Mouse (Mus musculus): Measurements from ENCODE around the gene Gabarapl1. TPM values are rescaled to one million over a fixed set of nuclear protein-coding genes. Genes with fewer than 3 reads are reported as not detected.

Gene Gabarapl1
- polyA plus RNA-seq, 1 experiment = 296 TPM

- H3K36me3 ChIP-seq (ENCODE audit: control insufficient read depth, insufficient read depth, low read length) = no peaks in the 10 kb centered on the region
- H3K4me1 ChIP-seq (ENCODE audit: control insufficient read depth, insufficient read depth, low read length) = no peaks in the 10 kb centered on the region
- H3K27me3 ChIP-seq (ENCODE audit: control insufficient read depth, insufficient read depth, low read length) = no peaks in the 10 kb centered on the region
- H3K27ac ChIP-seq (ENCODE audit: control insufficient read depth, insufficient read depth, low read depth, low read length) = 0 out of 2 replicates have a peak overlapping the region, but pooled peaks have one; percentile 29
- no peak overlapping the region for H3K4me3 ChIP-seq (ENCODE audit: control insufficient read depth, low read depth, low read length)
- TF ChIP-seq CTCF (IDR thresholded peaks at IDR 0.05; ENCODE audit: control insufficient read depth, insufficient read depth, insufficient replicate concordance, low read depth, low read length) = no peak
- no peak for TF ChIP-seq POLR2A (IDR thresholded peaks at IDR 0.05; ENCODE audit: control insufficient read depth, low read depth, low read length)
Measured at GRCm38 (mm10) chr6:129548009-129548408, 15.0 kb downstream of the Gabarapl1 start.

DNA sequence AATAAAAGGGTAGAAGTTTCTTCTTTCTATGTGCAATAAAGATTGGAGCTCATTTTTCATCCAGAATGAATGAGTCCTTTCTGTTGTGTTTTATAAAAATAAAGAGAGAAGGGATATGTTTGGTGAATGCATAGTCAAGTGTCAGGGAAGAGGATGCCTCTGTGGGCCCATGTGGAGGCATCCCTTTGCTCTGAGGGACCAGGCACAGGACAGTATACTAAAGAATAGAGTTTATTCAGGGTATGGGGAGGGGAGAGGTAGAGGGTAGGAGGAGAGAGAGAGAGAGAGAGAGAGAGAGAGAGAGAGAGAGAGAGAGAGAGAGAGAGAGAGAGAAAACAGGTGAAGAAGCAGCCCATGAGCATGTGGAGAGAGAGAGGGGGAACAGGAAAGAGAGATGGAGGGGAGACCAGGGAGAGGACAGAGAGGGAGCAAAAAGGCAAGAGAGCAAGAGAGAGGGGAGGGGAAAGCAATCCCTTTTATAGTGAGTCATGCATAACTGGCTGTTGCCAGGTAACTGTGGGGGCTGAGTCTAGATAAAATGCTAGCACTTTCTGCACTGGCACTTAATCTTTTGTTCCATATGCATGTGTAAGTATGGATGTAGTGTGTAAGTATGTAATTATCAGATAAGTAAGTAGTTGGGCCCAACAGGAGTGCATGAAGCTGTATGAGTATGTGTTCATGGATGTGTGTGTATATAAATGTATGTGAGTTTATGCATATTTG lies 24.5 kb downstream of the Gabarapl1 start:
- no peaks in the 10 kb centered on the region for H3K27me3 ChIP-seq (ENCODE audit: control insufficient read depth, insufficient read depth, low read length)
- TF ChIP-seq POLR2A (IDR thresholded peaks at IDR 0.05; ENCODE audit: control insufficient read depth, low read depth, low read length) (no peak), CTCF (IDR thresholded peaks at IDR 0.05; ENCODE audit: control insufficient read depth, insufficient read depth, insufficient replicate concordance, low read depth, low read length) (no peak)
- H3K27ac ChIP-seq (ENCODE audit: control insufficient read depth, insufficient read depth, low read depth, low read length) = no peak overlapping the region
- H3K4me3 ChIP-seq (ENCODE audit: control insufficient read depth, low read depth, low read length) = no peak overlapping the region
- no peaks in the 10 kb centered on the region for H3K36me3 ChIP-seq (ENCODE audit: control insufficient read depth, insufficient read depth, low read length)
- no peaks in the 10 kb centered on the region for H3K4me1 ChIP-seq (ENCODE audit: control insufficient read depth, insufficient read depth, low read length)

- no peaks in the 10 kb centered on the region for H3K36me3 ChIP-seq (ENCODE audit: control insufficient read depth, insufficient read depth, low read length)
- H3K4me1 ChIP-seq (ENCODE audit: control insufficient read depth, insufficient read depth, low read length) = no peaks in the 10 kb centered on the region
- no peaks in the 10 kb centered on the region for H3K27me3 ChIP-seq (ENCODE audit: control insufficient read depth, insufficient read depth, low read length)
- TF ChIP-seq CTCF (IDR thresholded peaks at IDR 0.05; ENCODE audit: control insufficient read depth, insufficient read depth, insufficient replicate concordance, low read depth, low read length) (peak; percentile 84; the same call in 1 of the 2 replicates), POLR2A (IDR thresholded peaks at IDR 0.05; ENCODE audit: control insufficient read depth, low read depth, low read length) (no peak)
- H3K27ac ChIP-seq (ENCODE audit: control insufficient read depth, insufficient read depth, low read depth, low read length) = no peak overlapping the region; the same call in 1 of the 2 replicates
- H3K4me3 ChIP-seq (ENCODE audit: control insufficient read depth, low read depth, low read length) = no peak overlapping the region
Measured at GRCm38 (mm10) chr6:129558946-129559640, 26.1 kb downstream of the Gabarapl1 start.

DNA sequence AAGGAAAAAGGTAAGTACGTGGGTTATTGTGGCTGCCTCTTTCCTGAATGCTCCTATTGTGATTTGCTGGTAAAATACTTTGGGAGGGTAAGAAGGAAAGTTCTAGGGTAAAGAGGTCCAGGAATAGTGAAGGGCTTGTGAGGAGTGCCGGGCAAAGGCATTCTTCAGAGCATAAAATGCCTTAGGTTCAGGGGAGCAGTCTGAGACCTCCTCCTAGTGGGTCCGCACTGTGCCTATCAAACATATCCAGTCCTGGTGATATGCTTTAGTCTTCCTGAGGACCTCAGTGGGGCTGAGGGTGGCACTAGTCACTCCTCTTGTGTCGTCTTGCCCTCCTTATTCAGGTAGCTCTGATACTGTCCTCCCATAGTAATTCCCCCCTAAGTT lies 26.7 kb downstream of the Gabarapl1 start:
- Histone ChIP-seq H3K4me1 (ENCODE audit: control insufficient read depth, insufficient read depth, low read length) (no peaks in the 10 kb centered on the region), H3K36me3 (ENCODE audit: control insufficient read depth, insufficient read depth, low read length) (no peaks in the 10 kb centered on the region), H3K27me3 (ENCODE audit: control insufficient read depth, insufficient read depth, low read length) (no peaks in the 10 kb centered on the region), H3K27ac (ENCODE audit: control insufficient read depth, insufficient read depth, low read depth, low read length) (no peak overlapping the region), H3K4me3 (ENCODE audit: control insufficient read depth, low read depth, low read length) (no peak overlapping the region)
- no peak for TF ChIP-seq POLR2A (IDR thresholded peaks at IDR 0.05; ENCODE audit: control insufficient read depth, low read depth, low read length)
- TF ChIP-seq CTCF (IDR thresholded peaks at IDR 0.05; ENCODE audit: control insufficient read depth, insufficient read depth, insufficient replicate concordance, low read depth, low read length) = no peak

GRCm38 (mm10) chr6:129565257-129565656 lies 32.3 kb downstream of the Gabarapl1 start:
- H3K27ac ChIP-seq (ENCODE audit: control insufficient read depth, insufficient read depth, low read depth, low read length) = no peak overlapping the region
- no peaks in the 10 kb centered on the region for H3K4me1 ChIP-seq (ENCODE audit: control insufficient read depth, insufficient read depth, low read length)
- TF ChIP-seq CTCF (IDR thresholded peaks at IDR 0.05; ENCODE audit: control insufficient read depth, insufficient read depth, insufficient replicate concordance, low read depth, low read length) (no peak), POLR2A (IDR thresholded peaks at IDR 0.05; ENCODE audit: control insufficient read depth, low read depth, low read length) (no peak)
- H3K4me3 ChIP-seq (ENCODE audit: control insufficient read depth, low read depth, low read length) = no peak overlapping the region
- no peaks in the 10 kb centered on the region for H3K36me3 ChIP-seq (ENCODE audit: control insufficient read depth, insufficient read depth, low read length)
- no peaks in the 10 kb centered on the region for H3K27me3 ChIP-seq (ENCODE audit: control insufficient read depth, insufficient read depth, low read length)

DNA sequence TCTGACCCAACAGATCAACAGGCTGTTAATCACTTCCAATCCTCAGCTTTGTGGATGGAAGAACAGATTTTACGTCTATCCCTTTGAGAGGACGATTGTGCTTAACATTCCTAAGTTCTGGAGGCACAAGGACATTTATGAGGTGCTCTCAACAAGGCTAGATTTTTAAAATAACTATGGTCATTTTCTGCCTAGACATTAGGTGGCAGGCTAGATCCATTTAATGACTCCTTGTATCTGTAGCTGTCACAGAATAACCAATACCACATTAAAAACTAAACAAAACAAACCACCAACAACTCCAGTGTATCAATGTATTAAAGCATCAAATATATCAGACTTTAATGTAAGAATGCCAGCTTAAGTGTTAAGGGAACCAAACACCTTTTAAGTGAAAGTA lies 42.4 kb downstream of the Gabarapl1 start:
- H3K4me3 ChIP-seq (ENCODE audit: control insufficient read depth, low read depth, low read length) = no peak overlapping the region
- TF ChIP-seq CTCF (IDR thresholded peaks at IDR 0.05; ENCODE audit: control insufficient read depth, insufficient read depth, insufficient replicate concordance, low read depth, low read length) (no peak), POLR2A (IDR thresholded peaks at IDR 0.05; ENCODE audit: control insufficient read depth, low read depth, low read length) (no peak)
- no peak overlapping the region for H3K27ac ChIP-seq (ENCODE audit: control insufficient read depth, insufficient read depth, low read depth, low read length)
- no peaks in the 10 kb centered on the region for H3K4me1 ChIP-seq (ENCODE audit: control insufficient read depth, insufficient read depth, low read length)
- H3K36me3 ChIP-seq (ENCODE audit: control insufficient read depth, insufficient read depth, low read length) = no peaks in the 10 kb centered on the region
- H3K27me3 ChIP-seq (ENCODE audit: control insufficient read depth, insufficient read depth, low read length) = no peaks in the 10 kb centered on the region

DNA sequence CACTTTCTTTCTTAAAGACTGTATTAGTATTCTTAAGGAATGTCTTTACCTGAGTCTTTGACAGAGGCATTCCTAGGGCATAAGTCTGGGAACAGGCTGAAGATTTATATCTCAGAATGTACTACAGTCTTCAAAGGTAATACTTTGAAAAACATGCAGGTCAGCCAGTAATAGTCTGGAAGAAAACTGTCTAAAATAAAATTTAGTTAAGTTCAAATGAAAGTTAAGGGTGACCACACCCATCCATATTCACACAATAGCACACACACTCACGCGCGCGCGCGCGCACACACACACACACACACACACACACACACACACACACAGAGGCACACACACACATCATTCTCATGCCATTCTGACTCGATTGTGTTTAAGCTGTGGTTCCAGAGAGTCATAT lies 44.6 kb downstream of the Gabarapl1 start, which contains the start of gene Klre1:
TSS of gene Klre1 (plus strand) at position 301 of the 400 bp plus-strand sequence.
- H3K36me3 ChIP-seq (ENCODE audit: control insufficient read depth, insufficient read depth, low read length) = no peaks in the 10 kb centered on the region
- H3K27ac ChIP-seq (ENCODE audit: control insufficient read depth, insufficient read depth, low read depth, low read length) = no peak within 1 kb of the TSS
- H3K4me3 ChIP-seq (ENCODE audit: control insufficient read depth, low read depth, low read length) = no peak within 1 kb of the TSS
- H3K27me3 ChIP-seq (ENCODE audit: control insufficient read depth, insufficient read depth, low read length) = no peaks in the 10 kb centered on the region
- H3K4me1 ChIP-seq (ENCODE audit: control insufficient read depth, insufficient read depth, low read length) = no peaks in the 10 kb centered on the region
- TF ChIP-seq POLR2A (IDR thresholded peaks at IDR 0.05; ENCODE audit: control insufficient read depth, low read depth, low read length) (no peak), CTCF (IDR thresholded peaks at IDR 0.05; ENCODE audit: control insufficient read depth, insufficient read depth, insufficient replicate concordance, low read depth, low read length) (no peak)

All from testis, adult 2 months (tissue).